Mouse (Mus musculus) urinary bladder, adult 2 months (tissue): ENCODE measurements around the gene Hcn2. TPM values are rescaled to one million over a fixed set of nuclear protein-coding genes. Genes with fewer than 3 reads are reported as not detected.

ENCODE experiments used
- DNase-seq: peaks from one replicate; pipeline ENCODE4 v3.0.0; 2022; ENCODE audit warnings: low spot score
- polyA plus RNA-seq: library from polyadenylated mRNA; depleted of rRNA; stranded (reverse); fragments of >200 nt; gene quantifications from 2 replicates; pipeline ENCODE4 v1.2.3, GENCODE M21; 2012; rRNA removed

The Hcn2 gene
- 0.96 and 1.5 TPM in 2 replicates for polyA plus RNA-seq

DNA sequence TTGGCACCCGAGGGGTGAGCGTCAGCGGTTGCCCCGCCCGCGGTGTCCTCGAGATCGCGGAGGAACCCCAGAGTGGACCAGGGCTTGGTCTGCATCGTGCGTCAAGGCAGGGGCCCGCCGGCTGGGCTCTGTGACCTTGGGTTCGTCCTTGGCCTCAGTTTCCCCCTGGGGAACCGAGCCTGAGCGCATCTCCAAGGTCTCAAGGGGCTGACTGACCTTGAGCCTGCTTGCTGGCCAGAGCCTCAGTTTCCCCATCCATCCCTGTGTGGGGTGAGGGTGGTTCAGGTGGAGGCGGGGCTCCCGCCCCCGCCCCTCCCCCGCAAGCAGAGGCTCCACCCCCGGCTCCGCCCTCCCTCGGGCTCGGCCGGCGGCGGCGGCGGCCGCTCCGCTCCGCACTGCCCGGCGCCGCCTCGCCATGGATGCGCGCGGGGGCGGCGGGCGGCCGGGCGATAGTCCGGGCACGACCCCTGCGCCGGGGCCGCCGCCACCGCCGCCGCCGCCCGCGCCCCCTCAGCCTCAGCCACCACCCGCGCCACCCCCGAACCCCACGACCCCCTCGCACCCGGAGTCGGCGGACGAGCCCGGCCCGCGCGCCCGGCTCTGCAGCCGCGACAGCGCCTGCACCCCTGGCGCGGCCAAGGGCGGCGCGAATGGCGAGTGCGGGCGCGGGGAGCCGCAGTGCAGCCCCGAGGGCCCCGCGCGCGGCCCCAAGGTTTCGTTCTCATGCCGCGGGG lies at the start of gene Hcn2:
Hcn2 (plus strand) TSS at position 381 of the 734 bp plus-strand sequence.
- DNase-seq, result no peak

- no peak for DNase-seq
These were observed 48.4 kb upstream of the Hcn2 start for GRCm38 (mm10) chr10:79668076-79668475.

DNA sequence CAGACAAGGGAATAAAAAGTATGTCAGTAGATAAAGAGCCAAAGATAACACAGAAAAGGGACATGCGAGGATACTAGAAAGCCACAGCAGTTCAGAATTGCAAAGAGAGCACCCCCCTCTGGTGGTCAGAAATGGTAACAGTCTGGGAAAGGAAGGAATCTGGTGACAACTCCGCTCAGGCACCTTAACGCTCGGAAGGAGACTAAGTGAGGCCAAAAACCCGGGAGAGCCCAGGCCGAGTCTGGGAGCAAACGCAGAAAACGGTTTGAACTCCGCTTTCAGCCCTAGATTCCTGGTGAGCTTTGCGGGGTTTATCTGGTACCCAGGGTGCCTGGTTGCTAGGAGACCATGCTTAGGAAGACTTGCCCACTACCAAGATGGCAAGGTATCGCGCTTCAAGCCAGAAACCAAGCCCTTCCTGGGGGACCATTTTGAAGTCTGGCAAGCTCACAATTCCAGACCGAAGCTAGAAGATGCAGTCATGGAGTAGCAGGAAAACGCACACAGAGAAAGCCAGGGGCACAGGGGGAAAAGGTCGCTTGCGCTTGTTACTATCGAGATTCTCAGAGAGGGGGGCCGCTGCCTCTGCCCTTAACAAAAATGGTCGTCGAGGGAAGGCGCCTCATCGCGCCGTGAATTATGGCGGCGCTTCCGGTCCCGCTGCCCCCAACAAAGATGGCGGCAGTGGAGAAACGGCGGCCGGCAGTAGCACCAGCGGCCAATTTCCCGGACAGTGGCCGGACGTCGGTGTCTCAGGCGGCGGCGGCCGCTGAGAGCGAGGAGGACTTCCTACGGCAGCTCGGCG lies 47.5 kb upstream of the Hcn2 start, which contains the start of gene Tpgs1:
Tpgs1 (plus strand) TSS at position 599 of the 805 bp plus-strand sequence.
- peak; percentile 76 for DNase-seq

- DNase-seq, result peak; percentile 73
These were observed 46.8 kb upstream of the Hcn2 start for GRCm38 (mm10) chr10:79669576-79670057.

DNA sequence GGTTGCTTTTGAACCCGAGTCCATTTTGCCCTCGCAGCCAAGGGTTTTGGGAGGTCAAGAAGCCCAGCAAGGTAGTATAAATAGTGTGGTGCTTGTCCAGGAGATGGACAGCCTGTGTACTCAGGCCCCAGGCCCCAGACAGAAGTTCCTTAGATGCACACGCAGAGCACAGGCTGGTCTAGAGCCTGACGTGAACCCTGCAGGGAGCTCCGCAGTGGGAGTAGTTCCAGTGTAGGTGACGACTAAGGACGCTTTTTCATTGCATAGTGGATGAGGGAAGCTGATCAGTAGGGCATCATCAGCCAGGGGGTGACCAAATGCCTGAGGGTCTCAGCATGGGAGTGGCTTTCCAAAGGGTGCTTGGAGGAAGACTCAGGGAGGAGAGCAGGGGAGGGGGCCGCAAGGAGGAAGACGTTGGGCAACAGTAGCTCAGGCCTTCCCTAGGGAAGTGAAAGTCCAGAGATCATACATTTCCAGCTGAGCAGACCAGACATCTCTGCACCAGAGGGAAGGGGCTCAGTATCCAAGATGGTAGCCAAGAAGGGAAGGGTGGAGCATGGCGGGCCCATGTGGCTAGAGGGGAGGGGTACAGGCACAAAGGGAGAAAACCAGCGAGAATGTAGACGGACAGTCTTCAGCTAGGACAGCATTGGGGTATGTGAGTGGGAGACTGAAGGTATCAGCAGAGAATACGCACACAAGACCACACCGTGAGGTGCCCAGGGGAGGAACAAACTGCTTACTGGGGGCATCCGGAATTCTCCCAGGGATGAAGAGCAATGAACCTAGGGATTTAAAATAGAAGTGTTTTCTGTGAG lies 46.2 kb upstream of the Hcn2 start:
- no peak for DNase-seq

DNA sequence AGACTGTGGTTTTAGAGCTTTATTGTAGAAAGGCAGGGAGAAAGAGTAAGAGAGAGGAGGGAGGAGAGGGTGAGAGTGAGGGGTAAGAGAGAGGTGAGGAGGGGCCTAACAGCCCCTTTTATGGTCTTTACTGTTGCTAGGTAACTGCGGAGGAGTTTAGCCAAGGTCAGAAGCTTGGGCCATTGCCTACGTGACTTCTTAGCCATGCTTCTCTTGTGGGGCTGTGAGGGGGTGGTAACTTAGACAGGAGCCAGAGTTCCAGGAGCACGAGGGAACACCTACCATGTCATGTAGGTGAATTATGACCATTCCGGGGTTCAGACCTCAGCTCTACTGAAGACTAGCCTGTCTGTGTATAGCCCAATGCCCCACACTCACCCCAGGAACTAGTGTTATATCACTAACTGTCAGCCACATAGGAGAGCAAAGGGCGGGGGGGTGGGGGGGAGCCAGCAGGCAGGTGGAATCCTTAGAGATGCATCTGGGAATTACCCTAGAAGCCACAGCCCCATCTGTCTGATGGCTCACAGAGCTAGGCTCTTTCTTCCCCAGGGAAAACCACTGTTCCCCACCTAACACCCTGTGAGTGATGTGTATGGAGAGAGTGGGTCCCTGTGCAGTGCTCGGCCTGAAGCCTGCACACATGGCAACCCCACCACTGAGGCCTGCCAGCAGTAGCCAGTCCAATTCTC lies 44.9 kb upstream of the Hcn2 start:
- no peak for DNase-seq

DNA sequence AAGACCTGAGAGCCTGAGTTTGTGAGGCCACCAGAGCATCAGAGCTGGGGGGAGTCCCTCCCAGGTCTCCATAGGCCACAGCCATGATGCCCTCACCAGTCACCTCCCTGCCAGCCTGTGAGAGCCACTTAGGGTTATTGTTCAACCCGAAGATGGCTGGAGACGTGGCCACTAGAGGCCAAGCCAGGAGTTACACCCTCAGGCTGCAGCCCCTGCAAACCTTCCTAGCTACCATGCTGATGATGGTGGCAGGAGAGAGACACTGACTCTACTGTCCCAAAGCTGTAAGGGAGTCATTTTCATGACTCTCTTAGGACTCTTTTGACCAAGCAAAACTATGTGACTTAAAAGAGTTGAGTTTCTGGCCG lies 44.4 kb upstream of the Hcn2 start:
- DNase-seq, result no peak

DNA sequence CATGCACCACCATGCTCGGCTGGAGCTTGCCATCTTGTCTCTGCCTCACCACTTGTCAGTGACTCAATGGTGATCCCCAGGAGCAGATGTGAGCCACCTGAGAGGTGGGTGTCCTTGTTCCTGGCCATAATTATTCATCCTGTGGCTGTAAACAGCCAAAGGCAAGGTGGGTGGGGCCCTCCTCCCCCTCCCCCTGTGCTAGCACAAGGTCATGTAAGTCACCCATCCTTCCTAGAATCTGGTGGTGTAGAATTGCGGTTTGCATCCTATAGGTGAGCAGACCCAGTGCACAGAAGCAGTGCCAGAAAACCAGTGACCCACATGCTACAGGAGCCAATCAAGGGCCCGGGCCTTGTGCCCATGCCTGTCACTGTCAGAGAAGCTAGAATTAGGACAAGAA lies 43.4 kb upstream of the Hcn2 start:
- DNase-seq, result no peak

DNA sequence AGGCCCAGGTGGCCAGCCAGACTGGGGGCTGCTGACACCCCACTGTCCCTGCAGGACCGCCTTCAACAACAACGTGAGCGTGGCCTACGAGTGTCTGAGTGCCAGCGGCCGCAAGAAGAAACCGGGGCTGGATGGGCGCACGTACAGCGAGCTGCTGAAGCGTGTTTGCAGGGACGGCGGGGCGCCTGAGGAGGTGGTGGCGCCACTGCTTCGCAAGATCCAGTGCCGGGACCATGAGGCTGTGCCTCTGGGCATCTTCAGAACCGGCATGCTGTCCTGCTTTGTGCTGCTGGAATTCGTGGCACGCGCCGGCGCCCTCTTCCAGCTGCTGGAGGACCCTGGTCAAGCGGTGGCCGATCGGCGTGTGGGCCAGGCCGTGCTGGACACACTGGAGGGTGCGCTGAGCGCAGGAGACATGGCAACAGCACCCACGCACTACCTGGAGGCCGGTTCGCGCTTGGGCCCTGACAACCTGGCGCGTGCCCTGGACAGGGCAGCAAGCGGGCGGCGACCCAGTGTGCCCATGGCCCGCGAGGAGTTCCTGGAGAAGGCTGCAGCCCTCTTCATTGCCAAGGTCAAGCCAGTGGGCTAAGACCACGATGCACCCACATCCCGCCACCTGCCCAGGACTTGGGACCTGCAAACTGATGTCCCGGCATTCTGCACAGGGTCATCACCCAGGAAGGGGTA lies 40.9 kb upstream of the Hcn2 start:
- DNase-seq, result no peak

DNA sequence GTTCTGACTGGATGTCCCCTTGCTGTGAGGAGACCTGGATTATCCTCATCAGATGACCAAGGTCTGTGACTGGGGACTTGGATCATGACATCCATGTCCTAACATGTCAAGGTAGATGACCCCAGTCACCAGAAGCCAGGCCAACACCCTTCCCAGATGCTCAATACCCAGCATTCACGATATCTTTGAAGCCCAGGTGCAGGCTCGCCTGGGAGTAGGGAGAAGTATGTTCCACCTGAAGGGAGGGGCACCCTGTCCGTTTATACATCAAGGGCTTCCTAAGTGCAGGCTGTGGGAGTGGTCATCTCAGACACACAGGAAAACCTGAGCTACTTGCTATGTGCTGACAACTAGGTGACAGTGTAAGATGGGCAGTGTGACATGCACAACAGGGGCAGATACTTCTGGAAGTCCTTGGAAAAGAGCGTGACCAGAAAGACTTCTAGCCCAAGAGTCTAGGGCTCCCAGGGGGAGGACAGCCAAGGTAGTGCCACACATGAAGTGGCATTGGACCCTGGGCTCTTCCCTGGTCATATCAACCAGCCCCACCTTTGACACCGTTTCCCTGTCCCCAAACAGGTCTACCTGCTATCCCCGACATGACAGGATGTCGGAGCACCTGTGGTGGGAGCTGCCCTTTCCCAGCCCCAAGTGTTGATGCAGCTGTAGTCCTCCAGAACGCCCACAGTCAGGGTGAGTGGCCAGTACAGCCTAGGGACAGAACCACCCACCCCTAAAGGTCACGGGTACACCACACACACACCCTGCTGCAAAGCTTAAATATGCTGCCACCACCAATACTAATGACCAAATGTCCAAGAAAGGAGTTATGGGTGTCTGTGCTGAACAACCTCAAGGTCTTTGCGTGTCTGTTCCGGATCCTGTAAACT lies 35.6 kb upstream of the Hcn2 start:
- DNase-seq, result no peak

GRCm38 (mm10) chr10:79681591-79682245 lies 34.7 kb upstream of the Hcn2 start, which contains the start of gene Cdc34:
Cdc34 (plus strand) TSS chr10:79682195.
- peak; percentile 98 for DNase-seq

- no peak for DNase-seq
These were observed 33.9 kb upstream of the Hcn2 start for GRCm38 (mm10) chr10:79682551-79682915.

- no peak for DNase-seq
These were observed 33.4 kb upstream of the Hcn2 start for GRCm38 (mm10) chr10:79682916-79683582.

GRCm38 (mm10) chr10:79683726-79684640 lies 32.5 kb upstream of the Hcn2 start:
- no peak for DNase-seq

GRCm38 (mm10) chr10:79684770-79685600 lies 31.4 kb upstream of the Hcn2 start:
- no peak for DNase-seq

DNA sequence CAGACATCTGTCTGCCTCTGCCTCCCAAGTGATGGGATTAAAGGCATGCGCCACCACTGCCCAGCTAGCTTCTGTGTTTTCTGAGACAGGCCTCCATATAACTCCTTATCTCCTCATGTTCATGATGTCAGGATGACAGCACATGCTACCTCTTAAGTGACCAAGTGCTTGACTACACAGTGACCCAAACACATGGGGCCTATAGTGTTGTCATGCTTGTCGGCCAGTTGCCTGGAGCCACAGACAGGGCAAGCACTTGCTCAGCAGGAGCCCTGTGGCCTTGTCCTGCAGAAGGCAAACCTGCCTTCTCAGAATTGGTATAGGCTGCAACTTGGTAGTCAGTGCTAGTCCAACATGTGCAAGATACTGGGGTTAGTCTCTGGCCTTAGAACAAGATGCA lies 30.2 kb upstream of the Hcn2 start:
- DNase-seq, result no peak

DNA sequence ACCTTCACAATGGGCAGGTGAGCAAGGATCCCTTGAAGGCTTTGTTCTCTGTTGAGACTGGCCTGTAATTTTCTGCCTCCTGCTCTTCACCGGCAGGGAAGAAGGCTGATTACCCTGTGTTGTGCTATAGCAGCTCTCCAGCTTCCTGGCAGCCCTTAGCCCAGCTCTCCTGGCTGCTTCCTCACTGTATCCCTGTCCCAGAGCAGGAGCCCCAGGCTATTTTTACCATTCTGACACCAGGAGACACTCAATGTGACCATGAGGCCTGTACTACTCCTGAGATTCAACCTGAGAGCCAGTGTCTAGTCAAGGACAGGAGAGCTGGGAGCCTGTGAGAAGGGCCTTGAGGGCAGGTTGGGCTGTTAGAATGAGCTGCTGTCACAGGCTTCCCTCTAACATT lies 29.7 kb upstream of the Hcn2 start:
- no peak for DNase-seq
